Mouse (Mus musculus) spleen, adult 18-20 months (tissue): ENCODE results near the gene Olfr1192-ps1.
"Not testable (repeated sequence)": the region's sequence is repeated elsewhere in the genome, so short reads cannot be mapped to it uniquely, and the experiment has no call there.

Experiments
- DNase-seq, 2 experiments: peaks; one replicate each; pipeline ENCODE4 v3.0.0; 2022; ENCODE audit warnings: mixed read lengths in 2 of 2

Olfr1192-ps1 gene

DNA sequence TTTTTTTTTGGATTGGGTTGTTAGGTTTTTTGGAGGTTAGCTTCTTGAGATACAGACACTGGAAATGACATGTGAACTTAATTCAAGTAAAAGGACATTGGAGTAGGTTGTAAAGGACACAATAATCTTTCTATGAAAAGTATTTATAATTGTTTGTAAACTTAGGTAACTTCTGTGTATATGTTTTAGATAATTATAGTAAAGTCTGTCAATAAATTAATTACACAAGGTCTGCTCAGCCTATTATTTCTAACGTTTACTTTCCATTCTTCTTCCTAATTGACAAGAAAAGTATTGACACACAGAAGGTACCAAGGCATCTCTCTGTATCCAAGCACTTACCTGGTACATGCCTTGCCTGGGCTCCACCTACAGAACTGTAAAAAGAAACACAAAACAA is at the start of gene Olfr1192-ps1:
TSS of gene Olfr1192-ps1 (plus strand) at position 301 of the 400 bp plus-strand sequence.
- DNase-seq = no peak

- not testable (repeated sequence) for DNase-seq
Observed at GRCm38 (mm10) chr2:88640242-88640641, 8.1 kb upstream of the Olfr1192-ps1 start, which contains the start of gene Olfr1191-ps1. Olfr1191-ps1 (plus strand) TSS chr2:88640542.

GRCm38 (mm10) chr2:88675328-88675727 is 27.0 kb downstream of the Olfr1192-ps1 start, which contains the start of gene Olfr1193:
Olfr1193 (plus strand) TSS chr2:88675628.
- DNase-seq = not testable (repeated sequence)

GRCm38 (mm10) chr2:88689087-88689486 is 40.8 kb downstream of the Olfr1192-ps1 start, which contains the start of gene Olfr1195:
Olfr1195 (minus strand) TSS chr2:88689187.
- DNase-seq = no peak

DNA sequence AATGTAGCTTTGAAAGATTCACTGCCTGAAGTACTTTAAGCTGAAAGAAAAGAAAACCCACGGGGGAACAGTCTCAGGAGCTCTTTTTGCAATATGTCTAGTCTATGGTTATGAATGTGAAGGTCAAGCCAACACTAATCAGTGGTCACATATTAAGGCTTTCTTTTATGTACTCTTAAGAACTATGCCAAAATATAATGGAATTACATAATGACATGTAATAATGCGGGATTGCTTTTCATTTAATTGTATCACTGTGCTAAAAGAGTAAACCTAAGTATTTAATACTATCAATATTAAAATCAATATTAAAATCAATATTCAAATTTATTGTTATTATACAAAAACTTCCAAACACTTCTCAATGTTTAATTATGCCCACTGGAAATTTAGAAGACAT is 56.2 kb downstream of the Olfr1192-ps1 start, which contains the start of gene Olfr1196:
TSS of gene Olfr1196 (minus strand) at position 101 of the 400 bp plus-strand sequence.
- no peak for DNase-seq
